Mouse (Mus musculus) adipocyte (in vitro differentiated cells): Measurements from ENCODE around the gene Otud4.
"Not testable (repeated sequence)": the region's sequence is repeated elsewhere in the genome, so short reads cannot be mapped to it uniquely, and the experiment has no call there.

Source experiments
- DNase-seq: peaks from one replicate; pipeline ENCODE4 v3.0.0-alpha.2; 2016; ENCODE audit warnings: low spot score

Gene Otud4

GRCm38 (mm10) chr8:79639586-79640451 is at the start of gene Otud4:
Gene Otud4 (plus strand): TSS chr8:79639618.
- DNase-seq, result peak; percentile 47

DNA sequence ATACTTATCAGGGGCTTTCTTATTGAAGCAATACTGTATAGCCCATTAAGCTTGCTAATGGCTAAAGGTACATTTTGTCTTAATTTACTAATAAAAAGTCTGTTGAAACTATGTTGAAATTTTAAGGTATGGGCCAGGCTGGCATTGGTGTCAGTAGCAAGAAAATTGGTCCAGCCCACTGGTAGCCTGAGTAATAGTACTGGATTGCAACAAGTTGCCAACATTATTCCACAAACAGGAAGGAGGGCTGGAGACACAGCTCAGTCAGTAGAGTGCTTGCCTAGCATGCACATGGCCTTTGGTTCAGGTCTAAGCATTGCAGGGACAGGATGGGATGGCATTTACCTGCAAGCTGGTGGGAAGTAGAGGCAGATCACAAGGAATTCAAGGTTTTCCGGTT is 38.5 kb upstream of the Otud4 start:
- no peak for DNase-seq

- not testable (repeated sequence) for DNase-seq
These were observed 36.2 kb upstream of the Otud4 start for GRCm38 (mm10) chr8:79603204-79603603.

- DNase-seq, result no peak
These were observed 33.2 kb upstream of the Otud4 start for GRCm38 (mm10) chr8:79606225-79606624.

GRCm38 (mm10) chr8:79606751-79607300 is 32.6 kb upstream of the Otud4 start:
- peak; percentile 21 for DNase-seq

- DNase-seq, result no peak
These were observed 30.7 kb upstream of the Otud4 start for GRCm38 (mm10) chr8:79608701-79609100.

DNA sequence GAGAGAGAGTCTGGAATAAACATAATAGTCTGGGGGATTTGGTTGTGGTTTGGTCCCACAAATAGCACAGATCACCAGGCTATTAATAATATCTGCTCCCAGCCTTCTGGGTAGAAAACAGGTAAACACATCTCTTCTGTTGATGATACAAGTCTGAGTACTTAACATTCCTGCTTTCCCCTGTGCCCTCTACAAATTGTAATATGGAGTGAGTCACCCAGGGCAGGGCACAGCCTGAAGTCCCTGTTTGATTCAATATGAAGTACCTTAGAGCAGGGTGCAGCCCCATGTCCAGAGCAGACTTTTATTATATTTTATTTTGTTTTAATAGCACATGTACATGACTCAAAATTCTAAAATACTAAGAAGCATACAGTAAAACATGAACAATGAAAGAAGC is 29.1 kb upstream of the Otud4 start:
- DNase-seq, result no peak

DNA sequence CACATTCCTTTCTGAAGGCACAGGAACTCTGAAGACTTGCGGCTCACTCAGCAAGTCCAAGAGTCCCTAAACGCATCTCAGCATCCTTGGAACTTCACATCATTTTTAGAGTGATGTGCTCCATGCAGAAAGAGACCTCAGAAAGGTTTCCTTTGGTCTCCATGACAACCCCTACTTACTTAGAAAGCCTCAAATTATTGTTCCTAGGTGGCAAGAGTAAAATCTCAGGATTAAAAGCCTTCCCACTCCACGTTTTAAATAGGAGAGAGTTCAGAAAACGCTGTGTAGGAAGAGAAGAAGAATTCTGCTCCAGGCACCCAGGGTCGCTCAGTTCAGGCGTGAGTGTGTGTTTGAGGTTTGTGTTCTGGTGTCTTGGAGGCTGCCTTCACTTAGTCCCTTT is 27.1 kb upstream of the Otud4 start:
- DNase-seq, result no peak

DNA sequence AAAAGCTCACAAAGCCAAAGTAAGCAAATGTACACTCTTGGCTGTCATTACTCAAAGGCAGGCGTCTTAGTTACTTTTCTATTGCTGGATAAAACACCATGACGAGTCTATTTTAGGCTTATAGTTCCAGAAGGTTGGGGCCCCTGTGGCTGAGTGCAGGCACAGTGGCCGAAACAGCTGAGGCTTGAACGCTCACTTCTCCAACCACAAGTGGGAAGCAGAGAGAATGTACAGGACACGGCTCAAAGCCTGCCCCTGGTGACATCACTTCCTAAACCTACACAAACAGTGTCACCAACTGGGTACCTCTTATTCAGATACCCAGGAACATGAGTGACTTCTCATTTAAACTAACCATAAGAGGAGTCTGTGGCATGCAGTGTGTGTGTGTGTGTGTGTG is 26.5 kb upstream of the Otud4 start:
- DNase-seq, result no peak

DNA sequence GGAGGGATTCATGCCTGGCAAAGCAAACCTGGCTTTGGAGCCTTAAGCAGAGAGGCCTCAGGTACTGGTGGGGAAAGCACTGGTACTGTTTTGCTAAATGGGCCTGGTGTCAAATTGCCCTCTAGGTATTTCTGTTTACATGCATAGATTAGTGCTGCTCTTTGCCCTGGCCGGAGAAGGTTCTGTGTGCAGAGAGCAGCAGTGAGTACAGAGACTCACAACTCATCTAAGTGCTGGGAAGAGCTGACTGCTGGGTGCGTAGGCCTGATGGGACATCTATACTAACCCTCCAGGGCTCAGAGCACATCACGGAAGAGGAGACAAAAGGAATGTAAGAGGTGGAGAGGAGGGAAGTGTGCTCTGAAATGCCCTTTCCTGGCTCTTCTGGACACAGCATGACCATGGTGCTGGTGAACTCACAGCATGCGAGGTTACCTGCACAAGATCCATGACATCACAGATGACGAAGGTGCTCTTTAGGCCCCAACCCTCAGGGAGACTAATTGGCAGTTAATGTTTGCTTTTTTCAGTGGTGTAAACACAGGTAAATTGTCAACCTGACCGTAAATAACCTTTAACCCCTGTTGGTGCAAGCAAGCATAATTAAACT is 23.6 kb upstream of the Otud4 start:
- DNase-seq, result no peak

GRCm38 (mm10) chr8:79618906-79619305 is 20.5 kb upstream of the Otud4 start:
- no peak for DNase-seq

DNA sequence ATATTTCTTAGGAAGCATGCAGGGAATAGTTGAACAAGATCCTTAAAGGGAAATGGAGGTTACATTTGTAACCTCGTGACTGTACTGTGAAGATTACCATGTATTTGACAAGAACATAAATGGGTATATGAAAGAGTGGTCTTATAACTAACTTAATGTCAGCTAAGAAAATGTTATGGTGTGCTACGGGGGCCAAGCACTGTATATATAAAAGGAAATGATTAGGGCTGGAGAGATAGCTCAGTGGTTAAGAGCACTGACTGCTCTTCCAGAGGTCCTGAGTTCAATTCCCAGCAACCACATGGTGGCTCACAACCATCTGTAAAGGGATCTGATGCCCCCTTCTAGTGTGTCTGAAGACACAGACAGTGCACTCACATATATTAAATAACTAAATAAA is 20.1 kb upstream of the Otud4 start:
- DNase-seq, result no peak

GRCm38 (mm10) chr8:79620000-79620399 is 19.4 kb upstream of the Otud4 start:
- DNase-seq, result no peak

- no peak for DNase-seq
These were observed 18.7 kb upstream of the Otud4 start for GRCm38 (mm10) chr8:79620489-79621276.

GRCm38 (mm10) chr8:79622346-79622745 is 17.1 kb upstream of the Otud4 start:
- DNase-seq, result no peak

DNA sequence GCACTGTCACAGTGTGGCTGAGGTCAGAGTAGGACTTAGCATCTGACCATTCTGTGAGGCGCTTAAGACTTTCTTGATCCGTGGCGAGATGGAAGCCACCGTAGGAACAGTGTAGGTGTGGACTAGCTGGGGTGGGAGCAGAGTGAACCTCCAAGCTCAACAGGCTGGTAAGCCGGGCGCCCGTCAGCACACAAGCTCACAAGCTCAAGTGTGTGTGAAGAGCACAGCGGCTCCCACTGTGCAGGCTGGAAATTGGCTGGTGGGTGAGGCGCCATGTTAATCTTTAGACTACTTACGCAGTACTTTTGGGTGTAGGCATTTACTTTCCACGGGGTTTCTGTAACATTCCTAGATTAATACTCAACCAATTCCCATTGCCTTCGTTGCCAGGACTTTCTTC is 16.1 kb upstream of the Otud4 start:
- no peak for DNase-seq

DNA sequence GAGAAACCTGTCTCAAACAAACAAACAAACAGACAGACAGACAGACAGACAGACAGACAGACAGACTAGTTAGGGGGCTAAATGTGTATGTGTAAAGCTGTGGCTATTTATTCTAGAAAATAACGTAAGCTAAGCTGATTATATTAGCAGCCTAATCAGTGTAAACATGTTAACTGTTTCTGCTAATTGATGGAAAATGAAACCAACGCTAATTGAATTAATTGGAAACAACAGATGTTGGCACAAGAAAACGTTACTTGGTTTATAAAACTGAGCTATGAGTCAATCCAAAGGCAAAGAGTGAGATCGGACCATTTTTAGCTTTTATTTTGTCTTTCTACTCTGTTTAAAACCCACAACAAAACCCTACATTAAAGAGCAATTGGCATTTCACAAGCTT is 15.0 kb upstream of the Otud4 start:
- DNase-seq, result no peak

- no peak for DNase-seq
These were observed 13.2 kb upstream of the Otud4 start for GRCm38 (mm10) chr8:79626213-79626612.

DNA sequence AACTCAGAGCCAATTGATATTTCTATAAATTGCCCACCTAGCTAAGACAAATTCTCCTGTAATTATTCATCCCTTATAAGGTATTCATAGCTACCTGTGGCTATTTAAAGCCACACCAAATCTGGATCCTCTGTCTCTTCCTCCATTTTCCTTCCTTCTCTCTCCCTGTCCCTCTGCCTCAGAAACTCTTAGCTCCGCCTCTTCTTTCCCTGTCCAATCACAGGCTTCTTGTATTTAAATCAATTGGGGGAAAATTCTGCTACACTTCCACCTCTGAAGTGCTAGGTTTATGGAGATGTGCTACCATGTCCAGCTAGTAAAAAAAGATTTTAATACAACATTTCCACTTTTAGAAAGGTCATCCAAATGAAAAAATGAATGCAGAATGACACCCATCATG is 3.9 kb upstream of the Otud4 start:
- DNase-seq, result no peak

GRCm38 (mm10) chr8:79636151-79636550 is 3.3 kb upstream of the Otud4 start:
- no peak for DNase-seq

DNA sequence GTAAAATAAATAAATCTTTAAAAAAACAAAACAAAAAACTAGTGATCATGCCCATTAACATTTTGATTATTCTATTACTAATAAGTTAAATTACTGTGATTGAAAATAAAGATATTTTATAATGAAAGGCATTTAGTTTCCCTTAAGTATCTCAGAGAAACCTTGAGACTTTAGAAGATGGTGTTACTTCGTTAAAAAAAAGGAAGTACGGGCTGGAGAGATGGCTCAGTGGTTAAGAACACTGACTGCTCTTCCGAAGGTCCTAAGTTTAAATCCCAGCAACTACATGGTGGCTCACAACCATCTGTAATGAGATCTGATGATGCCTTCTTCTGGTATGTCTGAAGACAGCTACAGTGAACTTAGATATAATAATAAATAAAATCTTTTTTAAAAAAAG is 2.2 kb upstream of the Otud4 start:
- DNase-seq, result no peak

- DNase-seq, result no peak
These were observed 1.3 kb upstream of the Otud4 start for GRCm38 (mm10) chr8:79638001-79638706.
